Mouse (Mus musculus) small intestine, adult 2 months (tissue): ENCODE results near the gene Slc22a15.

ENCODE experiments used
- CTCF ChIP-seq: fragments of 200-500 bp; IDR thresholded peaks from 2 replicates; pipeline ENCODE4 v1.5.1; 2012; ENCODE audit warnings: low read depth, mild to moderate bottlenecking, control low read depth, inconsistent platforms, low read length, moderate library complexity, mixed read lengths; ENCODE audit not compliant: insufficient replicate concordance, insufficient read length; ENCODE audit errors: extremely low read depth
- POLR2A ChIP-seq: fragments of 200-500 bp; IDR thresholded peaks from 2 replicates; pipeline ENCODE4 v1.6.1; 2012; ENCODE audit warnings: low read depth, mild to moderate bottlenecking, control low read depth, inconsistent platforms, low read length, moderate library complexity

GRCm38 (mm10) chr3:101836045-101836444 lies 88.2 kb downstream of the Slc22a15 start:
- TF ChIP-seq POLR2A (no peak), CTCF (no peak)
